Mouse (Mus musculus) myocyte (in vitro differentiated cells): ENCODE results near the gene Tmc8. TPM values are rescaled to one million over a fixed set of nuclear protein-coding genes. Genes with fewer than 3 reads are reported as not detected.
A peak's percentile ranks its signal among the peaks of the same experiment; 100 is the strongest.

Experiments used
- H3K27me3 ChIP-seq: one replicate; pipeline ENCODE4 v1.6.1; 2011; ENCODE audit not compliant: control insufficient read depth, insufficient read depth, insufficient read length
- H3K36me3 ChIP-seq: one replicate; pipeline ENCODE4 v1.6.1; 2011; ENCODE audit not compliant: control insufficient read depth, insufficient read depth
- H3K4me2 ChIP-seq: one replicate; pipeline ENCODE4 v1.6.1; 2011; ENCODE audit warnings: low read depth, control low read depth
- H3K4me3 ChIP-seq: one replicate; pipeline ENCODE4 v1.5.1; 2011; ENCODE audit warnings: mild to moderate bottlenecking, control low read depth, moderate library complexity
- H3K79me2 ChIP-seq: one replicate; pipeline ENCODE4 v1.6.1; 2011; ENCODE audit not compliant: control insufficient read depth, insufficient read depth
- H3ac ChIP-seq: one replicate; pipeline ENCODE4 v1.6.1; 2011; ENCODE audit not compliant: control insufficient read depth, insufficient read length
- CEBPB ChIP-seq: IDR thresholded peaks from 2 replicates; pipeline ENCODE4 v1.6.1; 2011; ENCODE audit warnings: mild to moderate bottlenecking, moderate library complexity; ENCODE audit not compliant: poor library complexity, insufficient read depth, severe bottlenecking
- E2F4 ChIP-seq: IDR thresholded peaks from one replicate; pipeline ENCODE4 v1.6.1; 2011; ENCODE audit warnings: mild to moderate bottlenecking, control low read depth, moderate library complexity; ENCODE audit not compliant: insufficient read depth
- MAX ChIP-seq: IDR thresholded peaks from one replicate; pipeline ENCODE4 v1.6.1; 2011; ENCODE audit warnings: low read depth, mild to moderate bottlenecking, control low read depth
- MYOD1 ChIP-seq, 3 experiments: IDR thresholded peaks; one replicate each; pipeline ENCODE4 v1.6.1; 2011; ENCODE audit warnings: control low read depth in 2 of 3, low read depth in 2 of 3, mild to moderate bottlenecking in 2 of 3, moderate library complexity in 1 of 3; ENCODE audit not compliant: insufficient read length in 2 of 3, control insufficient read depth in 1 of 3
- MYOG ChIP-seq, 3 experiments: IDR thresholded peaks; one replicate each; pipeline ENCODE4 v1.6.1; 2011; ENCODE audit warnings: control low read depth in 2 of 3, low read depth in 2 of 3, mild to moderate bottlenecking in 2 of 3; ENCODE audit not compliant: insufficient read length in 2 of 3, control insufficient read depth in 1 of 3, insufficient read depth in 1 of 3
- POLR2A ChIP-seq: IDR thresholded peaks from one replicate; pipeline ENCODE4 v1.6.1; 2011; ENCODE audit warnings: low read depth, mild to moderate bottlenecking, control low read depth, moderate library complexity; ENCODE audit not compliant: insufficient read length
- POLR2AphosphoS2 ChIP-seq: IDR thresholded peaks from one replicate; pipeline ENCODE4 v1.6.1; 2011; ENCODE audit warnings: low read depth, control low read depth; ENCODE audit not compliant: insufficient read length
- REST ChIP-seq: IDR thresholded peaks from one replicate; pipeline ENCODE4 v1.6.1; 2011; ENCODE audit warnings: mild to moderate bottlenecking, control low read depth, moderate library complexity; ENCODE audit not compliant: insufficient read depth, insufficient read length
- SRF ChIP-seq: IDR thresholded peaks from one replicate; pipeline ENCODE4 v1.6.1; 2011; ENCODE audit warnings: low read depth; ENCODE audit not compliant: control insufficient read depth, insufficient read length
- TCF12 ChIP-seq: IDR thresholded peaks from one replicate; pipeline ENCODE4 v1.6.1; 2011; ENCODE audit warnings: mild to moderate bottlenecking, control low read depth; ENCODE audit not compliant: poor library complexity, insufficient read depth, severe bottlenecking
- TCF3 ChIP-seq: IDR thresholded peaks from one replicate; pipeline ENCODE4 v1.6.1; 2011; ENCODE audit warnings: low read depth, control low read depth; ENCODE audit not compliant: insufficient read length
- USF1 ChIP-seq: IDR thresholded peaks from one replicate; pipeline ENCODE4 v1.6.1; 2011; ENCODE audit warnings: low read depth, mild to moderate bottlenecking, control low read depth, moderate library complexity
- polyA plus RNA-seq: library from polyadenylated mRNA; unstranded; fragments of >200 nt; fragmentation: generic; extraction: Trizol; gene quantifications from one replicate; pipeline ENCODE4 v1.2.1, GENCODE M21; 2012; ENCODE audit warnings: missing spikeins

Gene Tmc8
- polyA plus RNA-seq, 1 experiment, result 0.19 TPM

DNA sequence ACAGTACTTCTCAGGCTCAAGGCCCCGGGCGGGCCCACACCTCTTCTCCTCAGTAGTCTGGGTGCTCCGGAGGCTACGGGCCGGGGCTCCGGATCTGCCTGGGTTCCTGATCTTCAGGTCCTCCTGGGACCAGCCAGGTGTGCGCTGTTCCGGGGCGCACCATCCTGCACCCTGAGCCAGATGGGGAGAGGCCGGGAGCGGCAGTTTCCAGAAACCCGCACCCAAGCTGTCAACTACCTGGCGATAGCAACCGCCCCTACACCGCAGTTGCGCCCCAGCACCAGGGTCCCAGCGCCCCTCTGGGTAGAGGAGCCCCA, 1.7 kb upstream of the Tmc8 start:
- TF ChIP-seq TCF3 (no peak), POLR2AphosphoS2 (no peak), MAX (no peak), TCF12 (no peak), POLR2A (no peak), MYOD1 (IDR thresholded peaks at IDR 0.05; ENCODE audit: control insufficient read depth in 1 of 3, insufficient read length in 2 of 3, low read depth in 2 of 3) (no peak), MYOG (IDR thresholded peaks at IDR 0.05; ENCODE audit: control insufficient read depth in 1 of 3, insufficient read depth in 1 of 3, insufficient read length in 2 of 3, low read depth in 2 of 3) (no peak), E2F4 (no peak), CEBPB (no peak)
- Histone ChIP-seq H3K79me2 (no peaks in the 10 kb centered on the region), H3K36me3 (peaks cover 3% of the 10 kb centered on the region), H3ac (peak overlapping the region; percentile 29), H3K4me2 (peak overlapping the region; percentile 94), H3K27me3 (no peaks in the 10 kb centered on the region), H3K4me3 (peak overlapping the region; percentile 59)

DNA sequence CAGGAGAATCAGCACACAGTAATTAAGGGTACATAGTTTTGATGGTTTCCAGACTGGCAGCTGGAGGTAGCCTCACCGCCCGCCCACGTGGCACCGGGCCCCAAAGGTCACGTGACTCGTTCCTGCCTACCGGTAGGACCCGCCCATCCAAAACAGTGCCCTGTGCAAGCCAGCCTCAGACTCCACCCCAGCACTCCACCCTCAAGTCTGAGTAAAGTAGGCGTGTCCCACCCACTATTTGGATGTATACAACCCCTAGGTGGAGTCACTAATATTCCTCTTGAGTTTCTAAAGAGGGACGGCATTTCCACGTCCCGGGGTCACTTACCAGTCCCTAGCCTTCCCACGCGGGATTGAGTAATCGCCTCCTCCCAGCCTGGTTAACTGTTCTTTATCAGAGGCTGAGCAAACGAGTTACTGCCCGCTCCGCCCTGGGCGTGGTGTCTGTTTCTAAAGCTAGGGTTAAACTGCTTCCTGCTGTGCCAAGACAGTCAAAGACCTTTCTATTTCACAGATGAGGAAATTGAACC, 1.2 kb upstream of the Tmc8 start:
- Histone ChIP-seq H3K36me3 (no peaks in the 10 kb centered on the region), H3K79me2 (no peaks in the 10 kb centered on the region)
- peak in 1 of 3 experiments; percentile 23 for TF ChIP-seq MYOG (IDR thresholded peaks at IDR 0.05; ENCODE audit: control insufficient read depth in 1 of 3, insufficient read depth in 1 of 3, insufficient read length in 2 of 3, low read depth in 2 of 3)
- TF ChIP-seq TCF3, result no peak
- TF ChIP-seq MAX, result no peak
- TF ChIP-seq MYOD1 (IDR thresholded peaks at IDR 0.05; ENCODE audit: control insufficient read depth in 1 of 3, insufficient read length in 2 of 3, low read depth in 2 of 3), result peak in 1 of 3 experiments; percentile 48
- TF ChIP-seq POLR2A, result peak; percentile 35
- peak; percentile 72; the same call in 1 of the 2 replicates for TF ChIP-seq CEBPB
- TF ChIP-seq POLR2AphosphoS2, result peak; percentile 16
- peak; percentile 84 for TF ChIP-seq USF1

DNA sequence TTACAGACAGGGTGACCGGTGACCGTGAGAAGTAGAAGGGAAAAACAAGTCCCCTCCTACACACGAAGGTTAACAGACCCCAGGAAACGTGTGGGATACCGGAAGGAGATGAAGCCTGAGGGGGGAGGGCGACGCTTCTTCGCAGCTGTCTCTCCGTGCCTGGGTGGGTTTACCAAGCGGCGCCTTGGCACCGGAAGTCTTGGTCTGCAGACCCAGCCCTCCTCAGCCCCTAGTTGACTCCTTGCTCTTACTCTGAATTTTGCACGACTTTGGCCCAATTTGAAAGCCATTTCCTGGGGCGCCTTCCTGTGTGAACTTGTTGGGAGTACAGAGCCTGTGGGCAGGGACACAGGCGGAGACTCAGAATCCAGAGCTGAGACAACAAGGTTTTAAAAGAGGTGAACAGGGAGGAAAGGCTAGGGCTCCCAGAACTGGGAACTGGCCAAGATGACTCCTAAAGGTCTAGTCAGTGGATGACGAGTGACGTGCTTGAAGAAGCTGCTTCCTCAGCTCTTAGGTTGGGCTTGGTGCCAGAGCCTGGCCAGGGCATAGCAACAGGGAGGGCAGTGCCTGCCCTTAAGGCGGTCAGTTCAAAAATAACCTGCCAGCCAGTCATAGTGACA, 566 bp upstream of the Tmc8 start:
- no peak for TF ChIP-seq TCF12
- TF ChIP-seq CEBPB, result no peak
- peak in 2 of 3 experiments; percentile 48 to 74 for TF ChIP-seq MYOD1 (IDR thresholded peaks at IDR 0.05; ENCODE audit: control insufficient read depth in 1 of 3, insufficient read length in 2 of 3, low read depth in 2 of 3)
- no peak for TF ChIP-seq USF1
- peak in 1 of 3 experiments; percentile 50 for TF ChIP-seq MYOG (IDR thresholded peaks at IDR 0.05; ENCODE audit: control insufficient read depth in 1 of 3, insufficient read depth in 1 of 3, insufficient read length in 2 of 3, low read depth in 2 of 3)
- no peak for TF ChIP-seq POLR2AphosphoS2
- no peak for TF ChIP-seq SRF
- no peak for TF ChIP-seq REST
- no peak for TF ChIP-seq MAX
- peak; percentile 67 for TF ChIP-seq E2F4
- no peak for TF ChIP-seq TCF3
- TF ChIP-seq POLR2A, result no peak
- Histone ChIP-seq H3ac (no peak overlapping the region), H3K4me2 (peak overlapping the region; percentile 94), H3K4me3 (peak overlapping the region; percentile 59), H3K79me2 (no peaks in the 10 kb centered on the region), H3K27me3 (no peaks in the 10 kb centered on the region), H3K36me3 (no peaks in the 10 kb centered on the region)

More for the DNA sequence above, 1.2 kb upstream of the Tmc8 start:
- Histone ChIP-seq H3K4me2 (peak overlapping the region; percentile 94), H3K27me3 (no peaks in the 10 kb centered on the region), H3ac (peak overlapping the region; percentile 29), H3K4me3 (peak overlapping the region; percentile 59)

DNA sequence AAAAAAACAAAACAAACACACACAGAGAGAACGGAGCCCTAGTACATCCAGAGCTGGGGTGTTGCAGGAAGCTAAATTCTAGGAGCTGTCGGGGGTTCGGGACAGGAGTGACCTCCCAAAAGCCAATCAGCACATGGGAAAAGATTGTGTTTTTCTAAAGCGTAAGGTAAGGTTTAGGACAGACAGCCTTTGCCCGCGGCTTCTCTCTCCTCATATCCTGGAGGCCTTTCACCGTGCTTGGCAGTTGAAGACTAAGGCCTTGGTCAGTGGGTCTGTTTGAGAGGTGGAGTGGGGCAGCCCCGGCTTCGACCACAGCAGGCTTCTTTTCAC, 794 bp downstream of the Tmc8 start:
- Histone ChIP-seq H3K36me3 (no peaks in the 10 kb centered on the region), H3K79me2 (no peaks in the 10 kb centered on the region), H3ac (no peak overlapping the region), H3K4me3 (no peak overlapping the region), H3K4me2 (no peak overlapping the region), H3K27me3 (no peaks in the 10 kb centered on the region)
- TF ChIP-seq POLR2A, result no peak
- no peak for TF ChIP-seq REST
- TF ChIP-seq TCF12, result no peak
- no peak for TF ChIP-seq MYOD1 (IDR thresholded peaks at IDR 0.05; ENCODE audit: control insufficient read depth in 1 of 3, insufficient read length in 2 of 3, low read depth in 2 of 3)
- TF ChIP-seq CEBPB, result no peak

DNA sequence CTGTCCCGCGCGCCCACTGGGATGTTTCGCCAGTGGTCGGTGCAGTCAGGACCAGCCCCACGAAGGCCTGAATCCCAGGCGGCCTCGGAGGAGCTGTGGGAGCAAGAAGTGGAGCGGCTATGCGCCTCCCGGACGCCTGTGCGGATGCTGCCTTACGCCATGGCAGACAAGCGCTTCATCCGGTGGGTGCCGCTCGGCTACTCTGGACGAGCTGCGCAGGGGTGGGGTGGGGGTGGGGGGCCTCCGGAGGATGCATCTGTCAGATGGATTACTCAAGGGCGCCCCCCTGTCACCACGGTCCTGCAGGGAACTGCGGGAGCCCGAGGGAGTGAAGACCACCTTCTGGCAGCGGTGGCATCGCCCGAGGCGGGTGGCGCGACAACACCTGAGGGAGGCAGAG, 1.2 kb downstream of the Tmc8 start:
- H3ac ChIP-seq, result no peak overlapping the region
- no peaks in the 10 kb centered on the region for H3K79me2 ChIP-seq
- H3K27me3 ChIP-seq, result no peaks in the 10 kb centered on the region
- H3K36me3 ChIP-seq, result no peaks in the 10 kb centered on the region
- no peak for TF ChIP-seq MYOG (IDR thresholded peaks at IDR 0.05; ENCODE audit: control insufficient read depth in 1 of 3, insufficient read depth in 1 of 3, insufficient read length in 2 of 3, low read depth in 2 of 3)
- TF ChIP-seq MAX, result no peak
- no peak for TF ChIP-seq MYOD1 (IDR thresholded peaks at IDR 0.05; ENCODE audit: control insufficient read depth in 1 of 3, insufficient read length in 2 of 3, low read depth in 2 of 3)
- no peak for TF ChIP-seq POLR2A
- TF ChIP-seq USF1, result no peak
- TF ChIP-seq TCF12, result no peak
- no peak for TF ChIP-seq E2F4
- no peak for TF ChIP-seq TCF3
- TF ChIP-seq POLR2AphosphoS2, result no peak
- TF ChIP-seq REST, result no peak
- no peak for TF ChIP-seq SRF
- TF ChIP-seq CEBPB, result no peak
- no peak overlapping the region for H3K4me2 ChIP-seq
- H3K4me3 ChIP-seq, result no peak overlapping the region
